Mouse (Mus musculus) limb, embryonic 13.5 days (tissue): ENCODE measurements around the gene Zfp568. TPM values are rescaled to one million over a fixed set of nuclear protein-coding genes. Genes with fewer than 3 reads are reported as not detected.

Experiments used
- ATAC-seq: fragments of 200-750 bp; cut with Nextera tagmentation; 2 replicates; pipeline ENCODE4 v1.8.0; 2017; ENCODE audit warnings: low read depth, moderate number of reproducible peaks, moderate TSS enrichment; ENCODE audit not compliant: low FRiP score
- H3K27ac ChIP-seq: fragments of 300-500 bp; sonication (generic); 2 replicates; pipeline ENCODE4 v1.5.1; 2015; ENCODE audit warnings: inconsistent platforms, mild to moderate bottlenecking, moderate library complexity
- H3K27me3 ChIP-seq: fragments of 300-500 bp; sonication (generic); 2 replicates; pipeline ENCODE4 v1.6.1; 2015; ENCODE audit warnings: mild to moderate bottlenecking, inconsistent platforms
- H3K36me3 ChIP-seq: fragments of 300-500 bp; sonication (generic); 2 replicates; pipeline ENCODE4 v1.6.1; 2015; ENCODE audit warnings: inconsistent platforms, mild to moderate bottlenecking, moderate library complexity
- H3K4me1 ChIP-seq: fragments of 300-500 bp; sonication (generic); 2 replicates; pipeline ENCODE4 v1.6.1; 2015; ENCODE audit warnings: inconsistent platforms
- H3K4me2 ChIP-seq: fragments of 300-500 bp; sonication (generic); replicated peaks from 2 replicates; pipeline ENCODE4 v1.6.1; 2015; ENCODE audit warnings: inconsistent platforms, mild to moderate bottlenecking, moderate library complexity
- H3K4me3 ChIP-seq: fragments of 300-500 bp; sonication (generic); 2 replicates; pipeline ENCODE4 v1.5.1; 2015; ENCODE audit warnings: moderate library complexity, mild to moderate bottlenecking, inconsistent platforms
- H3K9ac ChIP-seq: fragments of 300-500 bp; sonication (generic); 2 replicates; pipeline ENCODE4 v1.6.1; 2015; ENCODE audit warnings: mild to moderate bottlenecking, inconsistent platforms
- H3K9me3 ChIP-seq: fragments of 300-500 bp; sonication (generic); 2 replicates; pipeline ENCODE4 v1.6.1; 2016; ENCODE audit warnings: inconsistent platforms
- WGBS: fragments of 180-500 bp; shearing (Covaris S2); methylation state at CpG from one replicate; pipeline ENCODE4 v1.1.7; 2015; 5-methylcytosine and 5-hydroxymethylcytosine counted together
- polyA plus RNA-seq: library from polyadenylated mRNA; unstranded; fragments of >200 nt; fragmentation: Nextera tagmentation; extraction: Ambion mirVana; gene quantifications from 2 replicates; pipeline ENCODE4 v1.2.1, GENCODE M21; 2015

Gene Zfp568
- polyA plus RNA-seq, 1 experiment from 2014 or later = 27.9 TPM

DNA sequence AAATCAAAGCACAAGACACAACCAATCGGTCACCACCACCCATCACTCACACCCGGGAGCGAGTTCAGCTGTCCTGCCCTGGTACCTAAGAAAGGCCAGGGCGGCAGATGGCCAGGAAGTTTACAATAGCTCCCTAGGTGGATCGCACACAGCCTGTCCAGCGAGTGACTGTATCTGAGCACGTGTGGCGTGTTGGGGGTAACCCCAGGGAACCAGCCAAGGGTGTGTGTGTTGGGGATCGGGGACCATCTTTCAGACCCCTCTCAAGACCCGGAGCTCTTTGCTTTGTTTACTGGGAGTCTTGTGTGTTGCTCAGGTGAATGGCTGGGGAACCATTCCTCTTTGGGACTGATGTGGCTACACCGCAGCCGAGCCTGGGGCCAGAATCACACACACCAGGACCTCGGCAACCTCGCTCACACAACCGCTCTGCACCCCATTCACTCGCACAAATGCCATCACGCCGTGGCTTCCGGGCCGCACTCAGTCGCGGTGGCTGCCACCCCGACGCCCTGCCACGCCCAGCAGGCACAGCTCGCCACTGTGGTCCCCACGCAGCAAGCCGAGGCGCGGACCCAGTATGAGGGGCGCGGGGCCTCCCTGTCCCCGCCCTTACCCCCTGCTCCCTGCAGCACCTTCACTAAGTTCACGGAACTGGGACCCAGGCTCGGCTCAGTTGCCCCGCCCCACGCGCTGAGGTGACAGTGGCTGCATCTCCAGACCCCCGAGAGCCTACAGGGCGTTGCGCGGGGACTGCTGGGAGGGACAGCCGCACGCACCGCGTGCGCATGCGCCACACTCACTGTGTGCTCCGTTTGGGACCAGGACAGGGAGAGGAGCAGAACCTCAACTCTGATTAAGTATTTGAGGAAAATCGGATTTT is 88.6 kb downstream of the Zfp568 start, which contains the start of gene Zfp82:
Gene Zfp82, minus strand, starts transcription at position 755 of the 883 bp plus-strand sequence.
- Histone ChIP-seq H3K27ac (peak within 1 kb of the TSS; percentile 52), H3K27me3 (no peaks in the 10 kb centered on the region), H3K9ac (peak within 1 kb of the TSS; percentile 83), H3K4me1 (0 out of 2 replicates have a peak, but pooled peaks cover 4% of the 10 kb centered on the region), H3K4me2 (peak within 1 kb of the TSS; percentile 97), H3K9me3 (no peaks in the 10 kb centered on the region), H3K4me3 (peak within 1 kb of the TSS; percentile 79), H3K36me3 (peaks cover 45% of the 10 kb centered on the region)
- WGBS = under 1% methylated on average over 48 of the region's 50 CpGs
- ATAC-seq = peak; percentile 86

Other genes starting within 250 kb of the Zfp568 start
- gene Zfp84, start 215.4 kb upstream of the Zfp568 start, polyA plus RNA-seq = 13.3 and 14.7 TPM in 2 replicates
- gene Zfp30, start 200.0 kb upstream of the Zfp568 start, polyA plus RNA-seq = 11.9 and 12.3 TPM in 2 replicates
- 16.1 and 17.3 TPM in 2 replicates for gene Zfp790, start 167.8 kb upstream of the Zfp568 start, polyA plus RNA-seq
- 7.2 and 8.1 TPM in 2 replicates for gene Zfp940, start 130.3 kb upstream of the Zfp568 start, polyA plus RNA-seq
- gene Zfp420, start 124.0 kb upstream of the Zfp568 start, polyA plus RNA-seq = 10.4 and 11.1 TPM in 2 replicates
- gene Zfp27, start 77.4 kb upstream of the Zfp568 start, polyA plus RNA-seq = 14.5 and 14.7 TPM in 2 replicates
- gene Zfp383, start 75.7 kb upstream of the Zfp568 start, polyA plus RNA-seq = 8.3 and 8.5 TPM in 2 replicates
- 14.9 and 17.6 TPM in 2 replicates for gene Zfp74, start 29.9 kb upstream of the Zfp568 start, polyA plus RNA-seq
- 6.1 and 6.8 TPM in 2 replicates for gene Zfp14, start 67.4 kb downstream of the Zfp568 start, polyA plus RNA-seq
- 8.8 and 9.7 TPM in 2 replicates for gene Zfp82, start 88.9 kb downstream of the Zfp568 start, polyA plus RNA-seq
- 2.3 and 3.3 TPM in 2 replicates for gene Gm26920, start 106.5 kb downstream of the Zfp568 start, polyA plus RNA-seq
- 18.8 and 20.6 TPM in 2 replicates for gene Zfp566, start 106.6 kb downstream of the Zfp568 start, polyA plus RNA-seq
- 147 and 154 TPM in 2 replicates for gene Zfp260, start 110.8 kb downstream of the Zfp568 start, polyA plus RNA-seq
- 13.8 and 14.6 TPM in 2 replicates for gene Zfp382, start 138.0 kb downstream of the Zfp568 start, polyA plus RNA-seq
- 22.2 and 22.4 TPM in 2 replicates for gene Zfp146, start 185.8 kb downstream of the Zfp568 start, polyA plus RNA-seq
- gene Cox7a1, start 200.2 kb downstream of the Zfp568 start, polyA plus RNA-seq = 1.8 and 2.4 TPM in 2 replicates
- 94.9 and 100 TPM in 2 replicates for gene Capns1, start 214.9 kb downstream of the Zfp568 start, polyA plus RNA-seq
- gene Polr2i, start 248.0 kb downstream of the Zfp568 start, polyA plus RNA-seq = 171 and 184 TPM in 2 replicates
- gene Tbcb, start 248.3 kb downstream of the Zfp568 start, polyA plus RNA-seq = 219 and 220 TPM in 2 replicates